Mouse (Mus musculus) E14TG2a.4 (cell line): ENCODE results near the gene Hivep2.
A peak's percentile ranks its signal among the peaks of the same experiment; 100 is the strongest.

ENCODE experiments used
- H3K27me3 ChIP-seq: 2 replicates; pipeline ENCODE4 v1.6.1; 2014; ENCODE audit warnings: low read length, control low read depth; ENCODE audit not compliant: insufficient read depth
- H3K36me3 ChIP-seq: 2 replicates; pipeline ENCODE4 v1.6.1; 2014; ENCODE audit warnings: low read length, control low read depth; ENCODE audit not compliant: insufficient read depth
- H3K4me1 ChIP-seq: replicated peaks from 2 replicates; pipeline ENCODE4 v1.6.1; 2014; ENCODE audit warnings: low read depth, low read length, control low read depth
- H3K4me3 ChIP-seq: replicated peaks from 2 replicates; pipeline ENCODE4 v1.5.1; 2014; ENCODE audit warnings: mild to moderate bottlenecking, low read length
- H3K9me3 ChIP-seq: 2 replicates; pipeline ENCODE4 v1.6.1; 2014; ENCODE audit warnings: low read length, control low read depth
- CTCF ChIP-seq: conservative IDR thresholded peaks from 2 replicates; pipeline ENCODE4 v1.5.1; 2014; ENCODE audit warnings: low read length
- NANOG ChIP-seq: IDR thresholded peaks from 2 replicates; pipeline ENCODE4 v1.6.1; 2014; ENCODE audit warnings: borderline replicate concordance, low read length, mixed read lengths
- POU5F1 ChIP-seq: IDR thresholded peaks from 2 replicates; pipeline ENCODE4 v1.6.1; 2014; ENCODE audit warnings: low read length, borderline replicate concordance

Hivep2 gene

DNA sequence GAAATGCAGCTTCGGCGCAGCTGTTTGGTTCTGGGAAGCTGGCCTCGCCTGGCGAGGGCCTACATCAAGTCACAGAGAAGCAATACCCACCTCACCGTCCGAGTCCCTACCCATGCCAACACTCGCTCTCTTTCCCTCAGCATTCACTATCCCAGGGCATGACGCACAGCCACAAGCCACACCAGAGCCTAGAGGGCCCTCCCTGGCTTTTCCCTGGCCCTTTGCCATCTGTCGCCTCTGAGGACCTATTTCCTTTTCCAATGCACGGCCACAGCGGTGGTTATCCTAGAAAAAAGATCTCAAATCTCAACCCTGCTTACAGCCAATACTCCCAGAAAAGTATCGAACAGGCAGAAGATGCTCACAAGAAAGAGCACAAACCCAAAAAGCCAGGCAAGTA lies 162.0 kb downstream of the Hivep2 start:
- H3K4me1 ChIP-seq, result no peaks in the 10 kb centered on the region
- peaks cover 39% of the 10 kb centered on the region for H3K27me3 ChIP-seq
- no peaks in the 10 kb centered on the region for H3K36me3 ChIP-seq
- H3K4me3 ChIP-seq, result no peak overlapping the region
- TF ChIP-seq NANOG (no peak), POU5F1 (no peak), CTCF (no peak)
- H3K9me3 ChIP-seq, result no peaks in the 10 kb centered on the region

DNA sequence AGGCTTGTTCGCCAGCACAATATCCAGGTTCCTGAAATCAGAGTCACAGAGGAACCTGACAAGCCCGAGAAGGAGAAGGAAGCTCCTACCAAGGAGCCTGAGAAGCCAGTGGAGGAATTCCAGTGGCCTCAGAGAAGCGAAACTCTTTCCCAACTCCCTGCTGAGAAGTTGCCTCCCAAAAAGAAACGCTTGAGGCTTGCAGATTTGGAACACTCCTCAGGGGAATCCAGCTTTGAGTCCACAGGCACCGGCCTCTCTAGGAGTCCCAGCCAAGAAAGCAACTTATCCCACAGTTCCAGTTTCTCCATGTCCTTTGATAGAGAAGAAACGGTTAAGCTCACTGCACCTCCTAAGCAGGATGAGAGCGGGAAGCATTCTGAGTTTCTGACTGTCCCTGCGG lies 164.4 kb downstream of the Hivep2 start:
- no peaks in the 10 kb centered on the region for H3K36me3 ChIP-seq
- TF ChIP-seq NANOG (no peak), CTCF (no peak), POU5F1 (no peak)
- H3K27me3 ChIP-seq, result peaks cover 39% of the 10 kb centered on the region
- H3K4me1 ChIP-seq, result no peaks in the 10 kb centered on the region
- no peak overlapping the region for H3K4me3 ChIP-seq
- no peaks in the 10 kb centered on the region for H3K9me3 ChIP-seq

DNA sequence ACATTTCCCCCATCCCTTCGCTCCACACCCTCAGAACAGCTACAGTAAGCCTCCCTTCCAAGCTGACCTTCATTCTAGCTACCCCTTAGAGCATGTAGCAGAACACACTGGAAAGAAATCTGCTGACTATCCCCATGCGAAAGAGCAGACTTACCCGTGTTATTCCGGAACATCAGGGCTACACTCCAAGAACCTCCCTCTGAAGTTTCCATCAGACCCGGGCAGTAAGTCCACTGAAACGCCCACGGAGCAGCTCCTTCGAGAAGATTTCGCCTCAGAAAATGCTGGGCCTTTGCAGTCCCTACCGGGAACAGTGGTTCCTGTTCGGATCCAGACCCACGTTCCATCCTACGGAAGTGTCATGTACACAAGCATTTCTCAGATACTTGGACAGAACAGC lies 165.4 kb downstream of the Hivep2 start:
- no peaks in the 10 kb centered on the region for H3K36me3 ChIP-seq
- peaks cover 39% of the 10 kb centered on the region for H3K27me3 ChIP-seq
- no peaks in the 10 kb centered on the region for H3K4me1 ChIP-seq
- no peaks in the 10 kb centered on the region for H3K9me3 ChIP-seq
- H3K4me3 ChIP-seq, result no peak overlapping the region
- TF ChIP-seq NANOG (no peak), CTCF (no peak), POU5F1 (no peak)

DNA sequence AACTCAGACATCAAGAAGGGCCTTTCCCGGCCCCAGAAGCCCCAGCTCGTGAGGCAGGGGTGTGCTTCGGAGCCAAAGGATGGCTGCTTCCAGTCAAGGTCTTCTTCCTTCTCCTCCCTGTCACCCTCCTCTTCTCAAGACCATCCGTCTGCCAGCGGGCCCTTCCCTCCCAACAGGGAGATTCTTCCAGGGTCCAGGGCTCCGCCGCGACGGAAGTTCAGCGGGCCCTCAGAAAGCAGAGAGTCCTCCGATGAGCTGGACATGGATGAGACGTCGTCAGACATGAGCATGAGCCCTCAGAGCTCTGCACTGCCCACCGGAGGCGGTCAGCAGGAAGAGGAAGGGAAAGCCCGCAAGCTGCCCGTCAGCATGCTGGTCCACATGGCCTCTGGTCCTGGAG lies 166.2 kb downstream of the Hivep2 start:
- H3K4me3 ChIP-seq, result peak overlapping the region; percentile 41; the same call in 1 of the 2 replicates
- no peaks in the 10 kb centered on the region for H3K36me3 ChIP-seq
- TF ChIP-seq POU5F1 (no peak), CTCF (no peak), NANOG (no peak)
- H3K9me3 ChIP-seq, result no peaks in the 10 kb centered on the region
- H3K27me3 ChIP-seq, result peaks cover 39% of the 10 kb centered on the region
- no peaks in the 10 kb centered on the region for H3K4me1 ChIP-seq

DNA sequence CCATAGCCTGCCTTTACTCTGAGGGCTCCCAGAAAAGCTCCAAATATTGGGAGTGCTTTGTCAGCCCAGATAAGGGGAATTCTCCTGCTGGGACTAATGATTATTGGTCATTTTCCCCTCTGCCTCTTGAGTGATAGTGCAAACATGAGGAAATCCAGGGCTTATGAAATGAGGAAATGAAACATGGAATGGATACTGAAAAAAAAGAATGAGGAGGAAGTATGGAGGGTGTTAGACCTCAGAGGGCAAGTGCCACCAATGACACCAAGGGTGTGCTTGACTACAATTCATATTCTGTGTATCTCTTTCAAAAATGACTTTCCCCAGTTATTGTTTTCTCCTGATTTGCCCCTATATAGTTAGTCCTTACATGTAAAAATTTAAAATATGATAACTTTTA lies 167.1 kb downstream of the Hivep2 start:
- no peak for TF ChIP-seq POU5F1
- Histone ChIP-seq H3K27me3 (peaks cover 35% of the 10 kb centered on the region), H3K36me3 (no peaks in the 10 kb centered on the region), H3K4me3 (no peak overlapping the region), H3K4me1 (no peaks in the 10 kb centered on the region), H3K9me3 (no peaks in the 10 kb centered on the region)

DNA sequence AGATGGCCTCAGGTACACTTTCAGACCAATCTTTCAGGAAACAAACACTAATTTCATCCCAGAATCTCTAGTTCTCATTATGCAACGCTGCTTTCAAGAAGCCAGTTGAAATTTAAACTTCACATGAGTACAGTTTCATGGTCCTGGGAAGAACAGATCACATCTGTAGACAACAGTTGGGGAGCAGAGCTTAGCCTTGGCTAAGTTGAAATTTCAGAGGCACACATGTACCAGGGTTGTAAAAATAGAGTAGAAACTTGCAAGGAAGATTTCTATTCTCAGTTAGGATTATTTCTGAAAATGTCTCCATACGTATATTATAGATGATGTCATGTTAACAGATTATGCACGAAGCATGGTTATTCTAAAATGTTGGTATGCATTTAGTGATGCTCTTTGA lies 172.8 kb downstream of the Hivep2 start:
- Histone ChIP-seq H3K9me3 (no peaks in the 10 kb centered on the region), H3K4me3 (no peak overlapping the region), H3K27me3 (no peaks in the 10 kb centered on the region), H3K4me1 (no peaks in the 10 kb centered on the region), H3K36me3 (no peaks in the 10 kb centered on the region)
- TF ChIP-seq CTCF, result no peak
- no peak for TF ChIP-seq POU5F1
- TF ChIP-seq NANOG, result no peak

DNA sequence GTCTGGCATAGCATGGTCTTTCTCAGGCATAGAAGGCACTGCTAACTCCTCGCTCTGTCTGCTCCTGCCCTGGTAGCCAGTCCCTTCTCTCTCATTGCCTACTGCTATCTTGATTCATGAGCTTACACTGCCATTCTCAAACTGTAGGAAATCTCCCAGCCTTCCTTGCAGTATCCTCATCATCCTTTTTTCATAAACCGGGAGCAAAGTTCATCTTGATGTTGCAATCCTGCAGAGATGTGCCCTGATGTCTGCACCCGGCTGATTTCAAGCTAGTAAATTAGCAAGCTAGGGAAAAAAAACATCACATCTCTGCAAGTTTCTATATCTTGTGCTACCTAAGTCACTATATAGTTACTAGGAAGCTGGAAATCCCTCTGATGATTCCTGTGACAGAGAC lies 179.0 kb downstream of the Hivep2 start:
- Histone ChIP-seq H3K36me3 (0 out of 2 replicates have a peak, but pooled peaks cover 3% of the 10 kb centered on the region), H3K4me3 (no peak overlapping the region), H3K27me3 (no peaks in the 10 kb centered on the region), H3K4me1 (no peaks in the 10 kb centered on the region), H3K9me3 (peaks cover 14% of the 10 kb centered on the region)
- TF ChIP-seq CTCF (no peak), NANOG (no peak), POU5F1 (no peak)

DNA sequence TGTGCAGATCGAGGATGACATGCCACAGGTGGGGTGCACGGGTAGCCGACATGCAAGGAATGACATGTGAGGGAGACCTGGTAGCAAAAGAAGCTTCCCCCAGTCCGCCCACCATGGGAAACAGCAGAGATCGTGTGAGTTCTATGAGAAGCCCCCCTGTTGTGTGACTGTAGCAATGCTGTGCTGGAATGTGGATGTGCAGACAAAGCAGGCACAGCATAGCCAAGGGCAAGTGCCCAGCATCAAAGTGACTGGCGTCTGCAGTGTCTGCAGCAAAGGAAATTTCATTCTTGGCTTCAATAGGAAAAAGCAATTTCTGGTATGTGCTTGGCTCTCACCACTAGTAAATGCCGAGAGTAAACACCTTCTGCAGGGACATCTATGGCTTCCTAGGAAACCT lies 199.0 kb downstream of the Hivep2 start:
- TF ChIP-seq NANOG (peak; percentile 7; the same call in 1 of the 2 replicates), POU5F1 (no peak)

DNA sequence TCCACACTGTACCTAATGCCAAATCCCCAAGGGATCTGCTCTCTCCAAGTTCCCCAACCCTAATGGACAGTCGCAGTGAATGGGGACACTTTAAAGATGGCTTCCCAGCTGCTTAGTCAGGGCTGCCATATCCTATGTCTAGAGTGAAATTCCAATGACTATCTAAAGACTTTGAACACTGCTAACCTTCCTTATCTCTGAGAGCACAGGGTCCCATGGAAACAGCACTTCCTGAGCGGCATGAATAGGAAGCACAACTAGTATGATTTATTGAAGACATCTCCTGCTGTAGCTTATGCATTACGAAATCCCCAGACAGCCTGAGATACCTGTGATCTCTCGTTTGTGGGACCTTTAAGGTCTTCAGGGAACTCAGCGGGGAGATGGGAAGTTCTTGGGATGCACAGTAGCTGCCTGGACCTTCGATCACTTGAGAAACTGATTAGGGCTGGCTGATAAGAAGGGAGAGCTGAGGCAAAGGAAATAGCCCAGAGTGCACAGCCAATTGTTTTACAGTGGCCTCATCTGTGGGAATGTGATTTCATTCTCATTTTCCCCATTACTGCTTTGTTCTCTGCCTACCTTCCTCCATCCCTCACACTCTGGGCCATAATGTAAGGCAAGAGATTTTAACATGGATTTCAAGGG lies 202.4 kb downstream of the Hivep2 start:
- no peaks in the 10 kb centered on the region for H3K36me3 ChIP-seq
- no peaks in the 10 kb centered on the region for H3K27me3 ChIP-seq
- H3K4me1 ChIP-seq, result no peaks in the 10 kb centered on the region
- no peak overlapping the region for H3K4me3 ChIP-seq
- no peak for TF ChIP-seq CTCF
- TF ChIP-seq NANOG, result no peak
- H3K9me3 ChIP-seq, result no peaks in the 10 kb centered on the region

More for the DNA sequence above, 199.0 kb downstream of the Hivep2 start:
- H3K36me3 ChIP-seq, result no peaks in the 10 kb centered on the region
- no peaks in the 10 kb centered on the region for H3K27me3 ChIP-seq
- H3K9me3 ChIP-seq, result no peaks in the 10 kb centered on the region
- no peaks in the 10 kb centered on the region for H3K4me1 ChIP-seq
- no peak overlapping the region for H3K4me3 ChIP-seq
